Mouse (Mus musculus) c-Kit-positive CD71-positive TER-119-negative erythroid progenitor cells, embryonic 14.5 days (primary cell): Measurements from ENCODE around the gene Fahd1.

Source experiments
- DNase-seq: peaks from one replicate; pipeline ENCODE4 v3.0.0-alpha.2; 2013; ENCODE audit warnings: low read depth

The Fahd1 gene

DNA sequence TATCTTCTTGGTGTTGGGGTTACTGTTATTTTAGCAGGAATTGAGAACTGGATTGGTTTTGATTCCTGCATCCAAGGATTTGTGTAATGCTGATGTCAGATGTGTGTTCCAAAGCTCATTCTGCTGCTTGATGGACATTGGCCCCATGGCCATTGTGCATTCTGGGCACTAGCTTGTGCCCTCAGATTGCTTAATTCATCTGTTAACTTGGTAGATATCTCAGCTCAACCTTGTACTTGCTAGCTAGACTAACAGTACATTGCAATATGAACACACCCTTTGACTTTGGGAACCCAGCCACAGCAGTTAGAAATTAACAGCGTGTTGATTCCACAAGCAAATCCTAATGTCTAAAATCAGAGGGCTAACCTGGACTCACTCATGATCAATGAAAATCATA lies 2.8 kb downstream of the Fahd1 start:
- DNase-seq: no peak

DNA sequence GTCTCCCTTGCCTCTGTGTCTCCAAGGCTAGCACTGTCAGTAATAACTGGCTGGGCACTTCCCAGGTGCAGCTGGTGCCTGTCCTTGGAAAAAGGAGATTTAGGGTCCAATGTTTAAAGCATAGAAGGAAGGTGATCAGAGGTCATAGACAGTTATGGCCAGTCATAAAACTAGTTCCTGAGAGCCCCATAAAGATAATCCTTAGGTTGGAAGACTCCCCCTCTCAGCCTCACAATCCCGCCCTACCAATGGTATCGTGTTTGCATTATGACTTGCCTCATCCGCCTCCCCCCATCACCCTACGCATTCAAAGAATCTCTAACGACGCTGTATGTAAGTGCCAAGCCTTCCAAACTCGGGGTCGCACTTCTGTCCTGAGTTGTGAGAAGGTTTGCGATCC lies 5.6 kb downstream of the Fahd1 start:
- no peak for DNase-seq

DNA sequence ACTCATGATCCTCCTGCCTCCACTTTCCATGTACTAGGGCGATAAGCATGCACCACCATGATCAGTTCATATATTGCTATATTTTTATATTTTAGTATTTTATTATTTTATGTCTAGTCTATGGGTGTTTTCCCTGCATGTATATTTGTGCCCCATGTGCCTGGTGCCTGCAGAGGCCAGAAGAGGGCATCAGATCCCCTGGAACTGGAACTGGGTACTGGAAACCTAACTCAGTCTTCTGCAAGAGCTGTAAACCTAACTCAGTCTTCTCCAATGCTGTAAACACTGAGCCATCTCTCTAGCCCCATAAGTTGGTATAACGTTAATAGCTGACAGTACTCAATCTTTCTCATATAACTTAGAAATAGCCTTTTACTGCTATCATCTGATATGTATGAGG lies 7.5 kb downstream of the Fahd1 start:
- DNase-seq: no peak

DNA sequence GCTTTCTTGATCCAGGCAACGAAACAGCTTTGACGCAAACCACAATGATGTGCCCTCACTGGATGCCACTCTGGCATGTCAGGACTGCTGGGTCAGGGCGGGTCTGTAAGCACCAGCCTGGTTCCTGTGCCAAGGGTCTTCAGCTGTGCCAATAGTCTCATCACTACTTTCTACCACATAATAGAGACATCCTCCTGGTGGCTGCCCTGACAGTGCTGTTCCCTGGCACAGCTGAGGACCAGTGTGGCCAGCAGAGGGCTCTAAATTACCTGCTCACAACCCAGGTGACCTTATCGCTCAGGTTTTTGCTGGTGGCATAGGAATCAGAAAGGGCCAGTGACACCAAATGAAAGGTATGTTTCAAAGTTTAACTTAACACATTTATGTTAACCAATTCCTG lies 9.0 kb downstream of the Fahd1 start:
- DNase-seq: no peak

DNA sequence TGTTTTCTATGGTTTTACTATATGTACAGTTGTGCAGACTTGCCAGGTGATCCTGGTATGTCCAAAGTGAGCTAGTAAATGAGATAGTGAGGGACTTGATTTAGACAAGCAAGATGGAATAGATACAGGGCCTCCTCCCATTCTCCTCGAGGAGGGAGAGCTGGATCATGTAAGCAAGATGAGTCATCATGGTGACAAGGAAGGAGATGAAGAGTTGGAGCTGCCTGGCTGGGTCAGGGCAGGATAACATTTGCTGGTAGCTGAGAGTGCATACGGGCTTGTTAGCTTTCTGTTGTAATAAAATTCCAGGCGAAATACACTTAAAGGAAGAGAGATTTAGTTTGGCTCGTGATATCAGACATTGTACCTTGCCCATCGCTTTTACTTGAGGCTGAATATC lies 9.8 kb downstream of the Fahd1 start:
- no peak for DNase-seq

DNA sequence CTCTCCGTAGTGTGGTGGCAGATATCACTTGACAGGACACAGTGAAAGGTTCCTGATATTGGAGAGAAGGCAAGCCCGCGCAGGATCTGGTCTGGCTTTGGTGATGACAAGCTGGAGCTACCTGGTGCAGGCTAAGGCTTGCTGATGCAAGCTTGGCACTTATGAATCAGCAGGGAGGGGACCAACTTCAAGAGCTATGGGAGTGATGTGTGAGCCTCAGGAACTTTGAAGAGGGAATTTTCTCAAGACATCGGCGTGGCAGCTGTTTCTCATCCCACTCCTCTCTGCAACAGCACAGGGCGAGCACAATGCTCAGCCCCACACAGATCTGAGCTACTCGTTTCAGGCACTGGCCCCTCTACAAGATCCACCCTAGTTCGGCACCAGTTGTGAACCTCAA lies 10.3 kb downstream of the Fahd1 start, which contains the start of gene Hagh:
Gene Hagh (plus strand): TSS at position 302 of the 400 bp plus-strand sequence.
- no peak for DNase-seq

DNA sequence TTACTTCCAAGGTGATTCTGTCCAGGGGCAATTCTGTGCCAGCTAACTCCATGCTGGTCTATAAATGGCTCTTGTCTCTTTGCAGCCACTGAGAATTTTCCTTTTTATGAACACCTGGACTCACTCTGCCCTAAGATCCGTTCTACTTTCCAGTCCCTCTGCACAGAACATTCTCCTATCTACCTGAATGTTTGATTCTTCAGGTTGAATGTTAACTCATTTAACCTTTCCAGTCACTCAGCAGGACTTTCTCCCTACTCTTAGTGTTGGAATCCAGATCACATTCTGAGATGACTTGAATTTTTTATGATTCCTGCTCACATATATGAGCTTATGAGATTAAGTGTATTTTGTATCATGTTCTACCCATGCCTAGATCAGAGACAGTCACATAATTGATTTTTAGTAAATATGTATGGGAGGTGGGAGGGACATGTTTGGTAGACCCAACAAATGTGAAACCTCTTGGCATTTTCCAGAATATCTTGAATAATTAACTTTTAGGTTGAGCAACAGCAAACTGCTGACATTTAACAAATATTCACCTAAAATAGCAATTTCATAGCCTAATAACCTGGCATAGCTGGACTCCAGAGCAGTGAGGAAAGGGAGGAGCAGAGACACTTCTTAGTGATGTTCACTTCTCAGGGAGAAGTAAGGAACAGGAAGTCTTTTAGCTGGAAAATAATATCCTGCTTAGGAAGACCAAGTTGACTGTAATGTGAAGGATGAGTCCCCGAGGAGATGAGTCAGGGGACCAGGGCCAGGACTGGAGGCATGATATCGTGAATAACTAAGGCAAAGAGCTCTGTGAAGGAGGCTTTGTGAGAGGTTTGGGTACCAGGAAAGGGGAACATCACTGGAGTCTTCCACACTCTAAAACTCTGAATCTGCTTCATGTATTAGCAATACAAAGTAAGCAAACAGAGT lies 28.5 kb downstream of the Fahd1 start:
- DNase-seq: no peak

DNA sequence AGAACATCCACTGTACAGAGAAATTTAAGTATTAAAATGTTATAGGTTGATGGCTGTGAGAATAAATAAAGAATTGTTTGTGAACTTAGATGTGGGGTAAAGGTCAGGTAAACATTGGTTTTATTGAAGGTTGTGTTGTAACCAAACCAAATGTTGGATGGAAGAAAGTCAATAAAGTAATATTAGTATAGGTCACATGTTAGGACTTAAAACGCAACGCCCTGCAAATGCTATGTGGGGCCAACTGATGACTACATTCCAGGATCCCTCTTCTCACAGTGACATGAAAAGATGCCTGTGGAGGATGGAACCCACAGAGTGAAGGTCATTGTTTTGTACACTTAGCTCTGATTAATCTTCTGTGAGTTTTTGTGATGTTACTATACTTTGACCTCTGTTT lies 30.7 kb downstream of the Fahd1 start:
- no peak for DNase-seq

DNA sequence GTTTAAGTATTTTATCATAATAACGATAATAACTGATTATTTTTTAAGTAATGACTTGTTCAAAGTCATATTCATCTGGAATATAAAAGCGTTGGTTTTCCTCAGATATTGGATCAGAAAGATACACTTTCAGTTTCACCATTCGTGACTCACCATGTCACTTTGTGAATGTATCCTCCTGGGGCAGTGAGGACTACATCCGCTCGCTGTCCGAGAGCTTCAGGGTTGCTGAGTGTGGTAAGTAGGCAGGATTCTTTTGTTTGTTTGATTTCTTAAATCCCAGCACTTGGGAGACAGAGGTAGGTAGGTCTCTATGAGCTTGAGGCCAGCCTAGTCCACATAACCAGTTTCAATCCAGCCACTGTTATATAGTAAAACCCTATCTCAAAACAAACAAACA lies 32.0 kb downstream of the Fahd1 start:
- DNase-seq: no peak

DNA sequence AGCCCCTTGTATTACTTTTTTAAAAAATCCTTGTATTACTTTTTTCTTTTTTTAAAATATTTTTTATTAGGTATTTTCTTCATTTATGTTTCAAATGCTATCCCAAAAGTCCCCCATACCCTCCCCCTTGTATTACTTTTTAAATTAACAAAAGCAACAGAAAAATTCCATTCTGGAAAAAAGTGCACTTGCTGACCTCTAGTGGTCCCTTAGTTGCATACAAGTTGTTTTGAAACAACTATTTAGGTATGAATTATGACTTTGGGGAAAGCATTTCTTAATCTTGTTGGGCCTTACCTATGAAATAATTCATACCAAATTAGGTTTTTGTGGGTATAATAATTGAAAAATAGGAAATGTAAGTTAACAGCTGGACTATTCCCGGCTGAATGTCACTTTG lies 32.7 kb downstream of the Fahd1 start:
- no peak for DNase-seq

DNA sequence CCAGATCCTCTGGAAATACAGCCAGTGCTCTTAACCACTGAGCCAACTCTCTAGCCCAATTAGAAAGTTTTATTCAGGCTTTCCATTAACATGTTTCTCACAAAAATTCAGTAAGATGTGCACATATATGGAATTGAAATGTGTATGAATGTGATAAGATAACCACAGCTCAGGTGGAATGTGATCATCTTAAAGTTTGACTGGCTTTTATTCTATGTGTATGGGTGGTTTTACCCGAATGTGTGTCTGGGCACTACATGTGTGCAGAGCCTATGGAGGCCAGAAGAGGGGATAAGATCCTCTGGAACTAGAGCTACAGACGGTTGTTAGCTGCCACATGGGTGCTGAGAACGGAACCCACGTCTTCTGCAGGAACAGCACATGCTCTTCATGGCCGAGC lies 34.9 kb downstream of the Fahd1 start:
- no peak for DNase-seq

DNA sequence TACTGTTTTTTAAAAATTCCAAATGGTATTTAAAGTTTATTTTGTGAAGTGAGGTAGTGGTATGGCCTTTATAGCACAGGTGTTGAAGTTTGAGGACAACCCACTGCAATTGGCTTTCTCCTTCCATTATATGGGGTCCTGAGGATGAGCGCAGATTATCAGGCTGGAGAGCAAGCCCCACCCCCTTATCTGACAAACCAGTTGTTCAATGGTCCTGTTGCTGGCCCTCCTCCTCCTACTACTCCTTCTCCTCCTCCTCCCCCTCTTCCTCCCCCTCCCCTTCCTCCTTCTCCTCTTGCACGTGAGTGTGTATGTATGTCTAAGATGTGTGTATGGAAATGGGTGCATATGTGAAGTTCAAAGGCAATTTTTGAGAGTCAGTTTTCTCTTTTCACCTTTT lies 37.9 kb downstream of the Fahd1 start:
- no peak for DNase-seq

DNA sequence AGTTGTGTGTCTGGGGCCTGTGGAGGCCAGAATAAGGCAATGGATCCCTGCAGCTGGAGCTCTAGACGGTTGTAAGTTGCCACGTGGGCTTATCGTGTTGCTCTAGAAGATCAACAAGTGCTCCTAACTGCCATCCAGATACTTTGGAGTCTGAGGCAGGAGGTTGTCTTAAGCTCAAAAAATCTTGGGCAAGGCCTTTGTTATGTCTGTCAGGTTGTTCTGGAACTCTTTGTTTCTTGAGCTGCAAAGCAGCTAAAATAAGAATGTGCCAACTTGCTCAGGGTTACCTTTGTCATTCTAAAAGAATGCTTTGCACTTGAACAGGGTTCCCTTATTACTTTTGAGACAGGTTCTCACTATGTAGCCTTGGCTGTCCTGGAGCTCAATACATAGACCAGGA lies 39.0 kb downstream of the Fahd1 start:
- no peak for DNase-seq

DNA sequence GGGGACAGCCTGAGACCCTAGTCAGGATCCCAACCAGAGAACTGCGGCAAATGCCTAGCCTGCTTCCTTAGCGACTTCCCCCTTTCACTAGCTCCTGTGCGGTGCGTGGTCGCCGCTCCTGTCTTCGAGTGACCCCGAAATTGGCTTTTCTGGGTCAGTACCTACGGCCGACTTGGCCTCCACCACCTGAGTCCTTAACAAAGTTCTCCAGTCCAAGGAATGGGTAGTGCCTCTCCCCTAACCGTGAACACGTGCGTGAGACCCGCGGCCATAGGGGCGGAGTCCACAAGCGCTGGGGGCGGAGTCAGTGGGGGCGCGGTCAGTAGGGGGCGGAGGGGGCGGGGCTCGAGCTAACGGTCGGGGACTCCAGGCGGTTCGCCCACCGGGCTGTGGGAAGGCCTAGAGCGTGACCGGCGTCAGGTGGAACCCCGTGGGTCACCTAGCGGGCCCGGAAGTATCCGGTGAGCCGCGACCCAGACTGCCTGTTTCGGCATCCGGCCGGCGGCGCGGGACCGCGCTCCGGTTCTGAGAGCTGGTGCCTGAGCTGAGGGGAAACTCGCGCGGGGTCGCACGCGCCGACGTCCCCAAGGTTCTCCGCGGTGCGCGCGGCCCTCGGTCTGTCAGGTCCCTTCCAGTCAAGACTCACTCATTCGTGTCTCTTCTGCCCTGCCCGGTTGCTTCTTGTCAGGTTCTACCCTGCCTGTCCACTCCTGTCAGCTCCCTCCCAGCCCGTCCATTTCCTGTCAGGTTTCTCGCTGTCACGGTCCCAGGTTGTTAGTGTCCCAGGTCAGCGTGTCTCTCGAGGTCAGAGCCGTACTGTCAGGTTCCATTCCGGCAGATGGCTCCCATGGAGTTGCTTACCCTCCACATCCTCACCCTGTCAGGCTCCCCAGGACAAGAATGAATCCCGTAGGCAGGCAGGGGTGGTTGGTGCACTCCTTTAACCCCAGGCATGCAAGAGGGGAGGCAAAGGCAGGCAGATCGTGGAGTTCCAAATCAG lies 45.9 kb downstream of the Fahd1 start, which contains the start of gene Meiob:
Gene Meiob (plus strand): TSS at position 338 of the 1,000 bp plus-strand sequence.
- DNase-seq: peak; percentile 70

DNA sequence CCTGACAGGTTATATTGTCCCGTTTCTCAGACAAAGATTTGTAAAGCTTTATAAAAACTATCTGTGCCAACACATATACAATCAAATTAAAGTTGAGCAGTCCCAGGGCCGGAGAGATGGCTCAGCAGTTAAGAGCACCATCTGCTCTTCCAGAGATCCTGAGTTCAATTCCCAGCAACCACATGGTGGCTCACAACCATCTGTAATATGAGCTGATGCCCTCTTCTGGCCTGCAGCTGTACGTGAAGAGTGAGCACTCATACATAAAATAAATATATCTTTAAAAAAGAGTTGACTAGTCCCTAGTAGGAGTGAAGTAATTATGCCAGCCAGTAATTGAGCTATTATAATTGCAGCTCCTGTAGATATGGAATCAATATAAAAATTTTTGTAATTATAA lies 49.6 kb downstream of the Fahd1 start:
- DNase-seq: no peak

DNA sequence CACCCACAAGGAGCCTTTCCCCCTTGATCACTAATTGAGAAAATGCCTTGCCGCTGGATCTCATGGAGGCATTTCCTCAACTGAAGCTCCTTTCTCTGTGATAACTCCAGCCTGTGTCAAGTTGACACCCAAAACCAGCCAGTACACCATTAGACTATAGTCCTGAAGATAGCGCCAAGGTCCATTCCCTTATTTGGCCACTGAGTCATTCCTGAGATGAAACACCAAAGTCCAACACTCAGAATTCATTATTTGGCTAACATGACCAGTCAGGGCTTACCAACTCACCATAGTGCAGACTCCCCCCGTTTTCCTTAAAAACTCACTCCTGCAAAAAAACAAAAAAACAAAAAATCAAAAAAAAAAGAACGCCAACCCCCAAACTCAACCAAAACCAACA lies 50.7 kb downstream of the Fahd1 start:
- DNase-seq: no peak
